Mouse (Mus musculus): Measurements from ENCODE around the gene Dnmt3a.

Dnmt3a gene

DNA sequence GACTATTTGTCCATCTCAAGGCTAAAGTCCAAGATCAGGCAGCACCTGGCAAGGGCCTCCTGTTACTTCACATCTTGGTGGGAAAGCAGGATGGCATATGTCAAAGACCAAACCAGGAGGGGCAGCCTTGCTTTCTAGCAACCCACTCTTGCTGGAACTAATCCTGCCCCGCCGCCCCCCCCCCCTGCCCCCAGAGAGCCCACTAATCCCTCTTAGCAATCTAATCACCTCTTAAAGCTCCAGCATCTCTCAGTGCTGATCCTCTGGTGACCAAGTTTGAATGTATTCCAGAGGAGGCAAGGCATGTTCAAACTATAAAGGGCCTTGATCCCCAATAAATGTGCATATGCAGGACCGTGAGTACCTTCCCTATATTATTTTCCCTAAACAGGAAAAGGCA, 18.8 kb upstream of the Dnmt3a start:
- no peak for DNase-seq (ENCODE audit: extremely low spot score, low read depth, low spot score)

DNA sequence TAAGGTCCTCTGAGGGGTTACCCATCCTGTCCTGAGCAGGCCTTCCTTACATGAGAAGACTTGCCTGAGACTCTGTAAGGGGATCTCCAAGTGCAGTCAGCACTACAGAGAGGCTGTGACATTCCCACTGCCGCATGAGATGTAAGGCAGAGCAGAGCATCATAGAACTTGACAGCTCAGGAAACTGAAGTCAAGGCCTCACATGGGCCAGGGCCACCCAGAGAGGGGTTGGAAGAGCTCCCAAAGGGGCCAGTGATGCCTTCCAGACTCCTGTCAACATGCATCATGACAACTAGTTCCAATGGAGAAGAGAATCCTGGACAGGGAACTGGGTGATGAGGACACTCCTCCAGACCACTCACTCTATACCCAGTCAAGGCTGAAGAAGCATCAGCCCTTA, 18.3 kb upstream of the Dnmt3a start:
- DNase-seq (ENCODE audit: extremely low spot score, low read depth, low spot score) = no peak

DNA sequence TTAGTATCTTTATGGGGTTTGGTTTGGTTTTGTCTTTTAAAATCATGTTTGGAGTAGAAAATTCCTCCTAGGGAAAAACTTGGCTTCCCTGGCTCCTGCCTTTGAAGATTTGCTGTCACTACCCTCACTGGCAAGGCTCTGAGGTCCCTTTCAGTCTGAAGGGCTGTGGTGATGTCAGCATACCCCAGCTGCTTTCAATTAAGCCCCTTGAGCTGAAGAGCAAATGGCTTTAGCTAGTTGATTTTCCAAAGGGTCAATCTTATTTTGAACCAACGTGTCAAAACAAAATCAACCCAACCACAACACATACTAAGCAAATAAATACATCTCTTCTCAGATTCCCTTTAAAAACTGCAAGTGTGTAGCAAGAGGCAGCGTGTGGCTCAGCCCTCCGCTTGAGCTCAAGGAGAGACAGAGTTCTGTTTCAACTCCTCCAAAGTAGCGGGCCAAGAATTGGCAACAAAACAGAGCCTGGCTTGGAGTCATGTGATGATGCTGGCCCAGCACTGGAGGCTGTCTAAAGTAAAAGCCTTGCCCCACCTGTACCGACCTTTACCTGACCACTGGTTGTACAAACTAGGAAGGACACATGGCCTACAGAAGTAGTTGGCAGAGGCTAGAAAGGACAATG, 17.3 kb upstream of the Dnmt3a start:
- no peak for DNase-seq (ENCODE audit: extremely low spot score, low read depth, low spot score)

DNA sequence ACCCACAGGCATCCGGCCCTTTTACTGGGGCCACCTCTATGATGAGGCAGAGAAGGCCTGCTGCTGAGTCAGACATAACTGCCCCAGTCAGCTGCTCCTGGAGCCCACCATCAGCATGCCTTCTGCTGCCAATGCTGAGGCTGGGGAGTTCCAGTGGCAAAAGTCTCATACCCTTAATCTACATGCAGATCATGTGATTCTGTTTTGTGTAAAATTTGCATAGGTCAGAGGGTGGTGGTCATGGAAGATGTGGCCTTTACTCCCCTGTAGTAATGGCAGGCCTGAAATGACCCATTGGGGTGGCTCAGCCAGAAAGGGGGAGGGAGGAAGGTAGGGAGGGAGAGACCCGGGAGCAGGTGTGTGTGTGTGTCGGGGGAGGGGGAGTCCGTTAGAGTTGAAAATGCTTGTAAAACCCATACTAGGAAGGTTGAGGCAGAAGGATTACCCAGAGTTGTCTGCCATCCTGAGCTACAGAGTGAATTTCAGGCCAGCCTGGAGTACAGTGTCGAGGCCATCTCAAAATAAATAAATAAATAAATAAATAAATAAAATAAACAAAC, 16.1 kb upstream of the Dnmt3a start:
- DNase-seq (ENCODE audit: extremely low spot score, low read depth, low spot score) = no peak

DNA sequence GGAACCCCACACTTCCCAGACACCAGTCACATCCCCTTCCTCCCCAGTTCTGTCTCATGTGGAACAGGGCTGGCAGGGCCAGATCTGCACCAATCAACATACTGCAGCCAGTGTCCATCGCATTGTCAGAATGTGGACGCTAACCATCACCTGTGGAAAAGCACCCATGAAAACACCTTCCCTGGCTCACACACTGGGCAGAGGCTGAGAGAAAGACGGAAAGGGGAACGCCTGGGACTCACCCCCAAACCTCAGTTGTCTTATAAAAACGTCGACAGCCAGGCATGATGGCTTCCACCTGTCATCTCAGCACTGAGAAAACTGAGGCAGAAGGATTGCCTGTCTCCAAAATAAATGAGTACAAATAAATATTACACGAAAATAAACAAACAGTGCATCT, 14.6 kb upstream of the Dnmt3a start:
- DNase-seq (ENCODE audit: extremely low spot score, low read depth, low spot score) = no peak

DNA sequence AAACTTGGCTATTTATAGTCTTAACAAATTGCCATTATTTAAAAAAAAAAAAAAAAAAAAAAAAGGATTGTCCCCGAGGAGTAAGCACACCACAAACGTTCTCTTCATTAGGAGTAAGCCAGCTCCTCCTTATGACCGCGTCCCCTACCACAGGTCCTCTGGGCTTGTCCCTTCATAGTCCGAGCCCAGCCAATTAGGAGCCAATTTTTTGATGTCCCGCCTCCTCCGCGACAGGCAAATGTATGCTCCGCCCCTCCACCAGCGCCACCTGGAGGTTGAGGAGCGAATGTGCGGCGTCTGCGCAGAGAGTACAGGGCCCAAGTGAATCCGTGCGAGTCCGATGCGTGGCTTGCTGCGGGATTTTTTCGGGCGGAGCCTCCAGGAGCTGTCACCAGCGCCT, 14.1 kb upstream of the Dnmt3a start:
- no peak for DNase-seq (ENCODE audit: extremely low spot score, low read depth, low spot score)

DNA sequence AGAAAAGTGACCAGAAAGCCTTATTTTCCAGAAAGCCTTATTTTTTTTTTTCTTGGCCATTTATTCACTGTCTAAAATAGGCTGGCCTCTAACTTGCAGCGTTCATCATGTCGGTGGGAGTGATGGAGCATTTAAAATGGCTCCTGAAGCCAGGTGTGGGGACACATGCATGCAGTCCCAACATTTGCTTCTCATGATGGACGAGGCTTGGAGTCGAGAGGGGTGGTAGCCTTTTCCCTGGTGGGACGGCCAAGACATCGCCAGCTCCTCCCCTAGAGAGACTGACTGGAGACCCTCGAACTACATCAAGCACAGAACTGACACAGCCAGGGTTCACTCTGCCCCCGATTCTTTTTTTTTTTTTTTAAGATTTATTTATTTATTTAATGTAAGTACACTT, 13.6 kb upstream of the Dnmt3a start:
- no peak for DNase-seq (ENCODE audit: extremely low spot score, low read depth, low spot score)

DNA sequence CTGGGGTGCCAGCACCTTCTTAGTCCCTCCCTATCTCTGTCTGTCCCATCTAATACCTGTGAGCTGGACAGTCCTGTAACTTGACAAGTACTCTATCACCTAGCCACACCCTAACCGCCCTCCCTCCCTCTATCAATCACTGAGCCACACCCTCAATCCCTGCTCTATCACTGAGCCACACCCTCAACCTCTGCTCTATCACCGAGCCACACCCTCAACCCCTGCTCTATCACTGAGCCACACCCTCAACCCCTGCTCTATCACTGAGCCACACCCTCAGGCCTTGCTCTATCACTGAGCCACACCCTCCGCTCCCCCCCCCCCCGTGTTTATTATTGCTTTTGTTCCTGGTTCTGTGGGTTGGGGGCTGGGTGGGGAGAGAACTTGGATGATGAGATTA, 10.2 kb upstream of the Dnmt3a start:
- no peak for DNase-seq (ENCODE audit: extremely low spot score, low read depth, low spot score)

DNA sequence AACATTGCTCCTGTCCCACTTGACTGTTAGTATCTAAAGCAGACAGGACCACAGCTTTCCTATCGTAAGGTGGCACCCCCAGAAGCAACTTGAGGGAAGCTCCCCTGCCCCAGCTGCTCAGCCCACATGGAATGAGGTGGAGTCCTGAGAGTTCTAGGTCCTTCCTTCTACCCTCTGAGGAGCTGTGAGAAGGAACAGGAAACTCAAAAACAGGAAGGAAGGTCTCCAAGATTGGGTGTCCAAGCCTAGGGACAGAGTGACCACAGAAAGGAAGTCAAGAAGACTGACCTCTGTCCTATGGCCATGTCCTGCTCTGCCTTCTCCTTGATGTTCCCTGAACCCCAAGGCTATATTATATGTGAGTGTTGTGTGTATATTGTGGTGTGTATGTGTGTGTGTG, 6.3 kb upstream of the Dnmt3a start:
- no peak for DNase-seq (ENCODE audit: extremely low spot score, low read depth, low spot score)

DNA sequence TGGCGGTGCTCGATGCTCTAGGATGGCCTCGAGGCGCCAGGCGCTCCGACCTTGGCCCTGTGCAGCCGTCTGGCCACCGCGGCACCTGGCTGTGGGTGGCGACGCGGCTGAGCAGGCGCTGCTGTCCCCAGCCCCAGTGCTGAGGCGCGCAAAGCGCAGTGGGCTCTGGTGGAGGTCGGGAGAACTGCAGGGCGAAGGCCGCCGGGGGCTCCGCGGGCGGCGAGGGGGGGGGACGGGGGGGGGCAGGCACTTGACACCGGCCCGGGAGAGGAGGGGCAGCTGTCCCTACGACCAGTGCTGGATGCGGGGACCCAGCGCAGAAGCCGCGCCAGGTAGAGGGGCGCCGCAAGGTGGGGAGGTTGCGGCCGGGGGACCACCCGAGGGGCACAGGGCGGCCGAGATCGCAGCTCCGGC, 471 bp downstream of the Dnmt3a start:
- peak; percentile 24 for DNase-seq (ENCODE audit: extremely low spot score, low read depth, low spot score)

DNA sequence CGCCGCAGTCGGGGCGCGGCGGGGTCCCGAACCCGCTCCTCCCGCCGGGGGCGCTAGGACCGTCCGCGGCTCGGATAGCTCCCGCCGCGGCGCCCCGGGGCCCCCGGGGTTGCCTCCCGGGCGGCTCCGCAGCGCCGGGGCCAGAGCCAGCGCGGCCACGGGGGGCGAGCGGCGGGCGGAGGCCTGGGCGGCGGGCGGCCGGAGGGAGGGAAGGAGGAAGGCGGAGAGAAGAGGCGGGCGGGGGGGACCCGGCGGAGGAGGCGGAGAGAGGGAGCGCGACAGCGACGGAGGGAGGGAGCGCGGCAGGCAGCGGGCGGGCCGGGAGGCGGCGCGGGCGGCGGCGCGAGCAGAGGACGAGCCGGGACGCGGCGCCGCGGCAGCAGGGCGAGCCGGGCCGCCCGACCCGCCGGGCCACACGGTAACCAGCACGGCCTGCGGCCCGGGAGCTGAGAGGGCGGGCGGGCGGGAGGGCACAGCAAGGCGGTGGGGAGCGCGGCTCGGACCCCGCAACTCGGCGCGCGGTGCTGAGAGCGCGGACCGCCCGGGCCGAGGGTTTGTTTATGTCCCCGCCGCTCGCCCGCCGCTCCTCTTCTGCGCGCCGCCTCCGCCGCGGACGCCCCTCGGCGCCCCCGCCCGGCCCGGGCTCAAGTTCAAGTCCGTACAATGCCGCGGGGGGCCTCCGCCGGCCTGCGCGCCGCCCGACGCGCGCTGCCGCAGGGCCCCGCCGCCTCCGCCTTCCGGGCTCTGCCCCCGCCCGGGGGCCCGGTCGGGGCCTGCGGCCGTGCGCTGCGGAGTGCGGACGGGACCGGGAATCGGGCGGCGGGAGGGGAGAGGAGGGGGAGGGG, 1.1 kb downstream of the Dnmt3a start:
- DNase-seq (ENCODE audit: extremely low spot score, low read depth, low spot score) = no peak

DNA sequence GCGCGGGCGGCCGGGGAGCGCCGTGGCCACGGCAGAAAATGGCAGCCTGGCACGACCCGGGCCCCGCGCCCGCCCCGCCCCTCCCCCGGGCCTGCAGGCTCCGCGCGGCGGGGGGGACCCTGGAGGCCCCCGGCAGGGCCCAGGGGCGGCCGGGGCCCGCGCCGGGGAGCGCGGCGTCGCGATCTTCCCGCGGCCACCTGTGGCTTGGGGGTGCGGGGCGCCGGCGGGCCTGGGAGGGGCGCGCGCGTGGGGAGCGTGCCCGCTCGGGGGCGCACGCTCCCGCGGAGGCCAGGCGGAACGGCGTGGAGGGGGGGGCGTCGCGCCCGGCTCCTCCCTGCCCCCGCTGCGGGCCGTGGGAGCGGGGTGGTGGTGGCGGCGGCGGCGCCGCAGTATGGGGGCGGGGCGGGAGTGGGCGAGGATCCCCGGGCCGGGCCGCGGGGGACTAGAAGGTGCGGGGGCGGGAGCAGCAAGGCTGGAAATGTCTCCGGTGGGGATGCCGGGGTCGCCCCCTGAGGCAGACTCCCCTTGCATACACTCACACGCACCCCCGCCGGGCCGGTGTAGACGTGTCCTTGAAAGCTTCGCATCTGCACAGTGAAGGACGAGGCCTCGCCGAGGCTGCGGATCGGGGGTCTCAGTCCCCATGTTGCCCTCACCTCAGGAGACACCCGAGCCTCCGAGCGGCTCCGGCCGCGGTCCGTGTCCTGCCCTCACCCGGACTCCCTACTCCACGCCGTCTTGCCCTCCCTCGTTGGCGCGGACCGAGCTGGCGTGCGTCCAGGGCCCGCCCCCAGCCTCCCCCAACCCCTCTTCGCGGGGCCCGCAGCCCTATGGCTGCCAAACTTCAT, 2.0 kb downstream of the Dnmt3a start:
- no peak for DNase-seq (ENCODE audit: extremely low spot score, low read depth, low spot score)

DNA sequence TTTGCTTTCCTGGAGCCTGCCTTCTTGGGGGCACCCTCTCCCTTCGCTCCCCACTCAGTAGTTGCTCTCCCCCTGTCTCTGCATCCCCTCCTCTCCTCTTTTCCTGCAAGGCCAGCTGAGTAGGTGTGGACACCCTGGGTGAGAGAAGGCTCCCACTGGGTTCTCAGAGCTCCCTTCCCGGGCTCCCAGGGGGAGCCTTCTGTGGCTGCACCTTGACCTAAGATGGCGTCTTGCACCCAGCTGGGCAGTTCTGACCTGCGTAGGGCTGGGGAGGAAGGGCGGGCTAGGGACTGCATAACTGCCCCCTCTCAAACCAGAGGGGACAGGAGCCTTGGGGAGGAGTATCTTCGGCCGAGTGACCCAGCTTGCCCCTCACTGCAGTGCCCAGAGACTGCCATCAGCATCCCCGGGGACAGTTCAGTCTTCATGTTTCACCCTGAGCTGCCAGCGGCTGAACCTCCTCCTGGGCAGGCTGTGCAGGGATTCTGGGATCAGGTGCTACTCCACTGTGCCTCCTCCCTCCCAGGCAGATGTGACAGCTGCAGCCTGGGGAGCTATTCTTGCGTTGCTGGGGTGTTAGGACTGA, 2.7 kb downstream of the Dnmt3a start:
- DNase-seq (ENCODE audit: extremely low spot score, low read depth, low spot score) = no peak

DNA sequence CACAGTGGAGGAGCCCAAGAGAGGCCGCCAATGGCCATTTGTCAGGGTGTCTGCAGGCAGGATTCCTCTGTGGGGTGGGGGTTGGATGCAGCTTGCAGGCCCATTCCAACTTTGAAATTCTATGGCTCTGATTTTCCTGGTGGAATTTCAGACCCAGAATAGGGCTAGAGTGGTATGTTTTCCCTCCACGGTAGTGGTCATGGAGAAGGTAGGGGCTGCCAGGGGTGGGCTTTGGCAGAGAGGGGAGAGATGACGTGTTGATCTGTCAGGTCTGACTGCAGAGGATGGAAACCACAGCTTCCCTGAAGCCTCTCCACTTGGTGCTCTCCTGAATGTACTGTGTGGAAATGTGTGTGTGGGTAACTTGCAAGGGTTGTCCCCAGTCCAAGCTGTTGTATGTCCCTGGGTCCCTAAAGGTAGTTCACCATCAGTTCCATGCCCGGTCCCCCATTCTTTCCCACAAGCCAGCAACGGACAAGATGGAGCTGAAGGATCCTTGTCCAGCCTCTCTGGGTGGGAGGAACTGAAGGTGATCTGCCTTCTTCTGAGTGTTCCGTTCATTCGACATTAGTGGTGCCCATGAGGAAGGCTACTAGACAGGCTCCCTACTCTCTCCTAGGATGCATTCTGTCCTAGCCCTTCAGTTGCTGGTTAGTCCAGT, 3.8 kb downstream of the Dnmt3a start:
- no peak for DNase-seq (ENCODE audit: extremely low spot score, low read depth, low spot score)

DNA sequence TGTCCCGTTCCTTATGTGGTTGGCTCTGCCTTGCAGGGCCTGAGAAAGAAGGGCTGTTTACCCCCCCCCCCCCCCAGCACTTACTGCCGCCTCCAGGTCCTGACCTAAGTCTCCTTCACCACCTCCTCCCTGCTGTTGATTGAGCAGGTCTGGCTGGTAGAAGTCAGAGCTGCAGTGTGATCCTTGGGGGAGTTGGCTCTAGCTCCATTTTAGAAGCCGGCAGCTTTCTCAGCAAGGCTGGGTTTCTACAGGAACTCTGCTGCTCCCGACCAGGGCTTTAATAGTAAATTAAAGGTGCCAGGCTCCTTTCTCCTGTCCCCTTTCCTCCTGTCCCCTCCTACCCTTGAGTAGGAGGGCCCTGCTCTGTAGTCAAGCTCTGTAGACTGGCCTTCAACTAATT, 4.6 kb downstream of the Dnmt3a start:
- DNase-seq (ENCODE audit: extremely low spot score, low read depth, low spot score) = no peak

DNA sequence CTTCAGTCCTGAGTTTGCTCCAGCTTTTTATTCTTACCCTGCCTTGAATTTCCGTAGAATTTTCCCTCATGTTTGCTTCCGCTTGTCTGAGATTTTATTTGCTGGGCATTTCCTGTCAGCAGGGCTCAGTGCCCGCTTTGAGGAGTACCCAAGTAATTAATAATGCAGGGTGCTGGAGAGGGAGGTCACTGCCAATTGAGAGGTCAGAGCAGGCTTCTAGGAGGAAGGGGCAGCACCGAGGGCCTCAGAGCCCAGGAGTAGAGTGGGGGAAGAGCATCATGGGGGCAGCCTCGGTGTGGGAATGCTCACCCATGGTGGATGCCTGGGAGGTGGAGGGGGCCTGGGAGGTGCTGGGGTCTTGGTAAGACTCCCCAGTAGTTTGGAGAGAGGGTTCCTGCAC, 5.8 kb downstream of the Dnmt3a start:
- no peak for DNase-seq (ENCODE audit: extremely low spot score, low read depth, low spot score)

DNA sequence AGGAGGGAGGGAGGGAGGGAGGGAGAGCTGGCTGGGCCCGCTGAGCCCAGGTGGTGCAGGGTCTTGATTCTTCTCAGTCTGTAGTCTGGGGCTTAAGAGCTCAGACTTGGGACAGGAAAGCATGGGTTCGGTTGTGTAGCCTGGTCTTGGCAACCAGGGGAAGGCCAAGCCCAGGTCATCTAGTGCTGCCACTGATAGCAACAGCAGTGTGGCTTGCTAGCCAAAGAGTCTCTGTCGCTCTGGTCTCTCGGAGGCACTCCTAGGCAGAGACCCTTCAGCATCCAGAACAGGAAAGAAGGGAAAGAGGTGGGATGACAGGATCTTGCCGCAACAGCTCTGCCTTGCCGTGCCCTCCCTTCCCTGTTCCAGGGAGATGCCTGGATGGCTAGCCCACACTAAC, 6.4 kb downstream of the Dnmt3a start:
- DNase-seq (ENCODE audit: extremely low spot score, low read depth, low spot score) = no peak

DNA sequence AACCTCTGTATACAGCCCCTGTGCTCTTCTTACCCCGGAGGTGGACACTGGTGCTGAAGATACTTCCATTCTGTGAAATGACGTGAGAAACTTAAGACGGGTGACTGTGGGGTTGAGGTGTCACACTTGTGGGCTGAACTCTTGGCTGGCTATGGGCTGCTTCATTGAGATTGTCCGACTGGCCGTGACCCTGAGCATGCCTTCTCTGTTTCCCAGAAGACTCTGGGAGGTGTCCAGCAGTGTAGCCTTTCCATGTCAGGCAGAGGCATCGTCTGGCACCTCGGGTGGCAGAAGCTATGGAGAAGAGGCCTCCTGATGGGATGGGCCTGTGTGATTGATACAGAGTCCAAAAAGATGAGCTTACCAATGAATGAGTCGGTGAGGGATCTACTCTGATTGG, 7.3 kb downstream of the Dnmt3a start:
- DNase-seq (ENCODE audit: extremely low spot score, low read depth, low spot score) = no peak

DNA sequence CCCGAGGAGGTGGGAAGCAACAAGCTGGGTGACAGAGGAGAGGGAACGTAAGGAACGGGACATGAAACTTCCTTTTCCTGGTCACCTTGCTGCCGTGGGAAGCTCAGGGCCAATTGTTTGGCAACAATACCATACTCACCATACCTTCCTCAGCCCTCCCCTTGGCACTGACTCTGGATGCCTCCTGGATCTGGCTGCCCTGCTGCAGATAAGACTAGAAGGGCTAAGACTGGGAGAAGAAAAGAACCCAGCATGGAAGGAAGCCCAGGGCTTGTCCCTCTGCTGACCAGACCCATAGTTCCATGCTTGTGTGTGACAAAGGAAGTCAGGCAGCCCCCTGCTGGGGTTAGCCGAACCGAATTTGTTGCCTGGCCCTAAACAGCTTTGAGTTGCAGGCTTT, 9.6 kb downstream of the Dnmt3a start:
- no peak for DNase-seq (ENCODE audit: extremely low spot score, low read depth, low spot score)

DNA sequence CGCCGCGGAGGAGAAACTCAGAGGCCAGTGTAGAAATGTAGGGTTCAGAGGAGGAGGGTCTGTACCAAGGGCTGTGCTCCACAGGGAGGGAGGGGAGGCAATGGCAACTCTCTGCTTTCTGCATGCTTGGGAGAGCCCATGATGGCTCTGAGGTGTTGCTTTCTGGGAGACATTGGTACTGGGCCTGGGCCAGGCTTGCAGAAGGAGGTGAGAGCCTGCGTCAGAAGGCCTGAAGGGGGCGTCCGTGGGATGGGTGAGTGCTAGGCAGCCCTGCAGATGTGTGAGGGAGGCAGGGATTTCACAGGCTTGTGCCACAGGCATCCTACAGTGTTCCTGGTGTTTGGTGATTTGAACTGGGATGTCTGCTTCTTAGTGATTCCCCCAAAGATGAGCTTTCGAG, 11.2 kb downstream of the Dnmt3a start:
- no peak for DNase-seq (ENCODE audit: extremely low spot score, low read depth, low spot score)

DNA sequence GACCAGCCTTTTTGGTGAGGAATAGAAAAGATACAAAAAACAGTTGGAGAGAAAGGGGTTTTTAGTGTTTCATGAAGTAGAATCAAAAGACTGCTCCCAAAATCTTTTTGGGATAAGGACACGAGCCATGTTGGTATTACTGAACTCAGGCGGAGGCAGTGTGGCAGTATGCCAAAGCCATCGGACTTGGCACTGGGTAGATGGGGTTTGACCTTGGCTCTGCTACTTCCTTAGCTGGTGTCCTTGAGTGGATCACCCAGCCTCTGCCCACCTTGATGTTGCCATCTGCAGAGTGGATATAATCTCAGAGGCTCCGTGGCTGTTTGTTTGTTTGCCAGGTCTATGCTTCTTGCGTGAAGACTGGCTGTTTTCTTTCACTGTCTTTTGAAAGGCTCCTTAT, 11.8 kb downstream of the Dnmt3a start:
- DNase-seq (ENCODE audit: extremely low spot score, low read depth, low spot score) = no peak

All from hindlimb bud, embryonic 11.5 days (tissue).